Mouse (Mus musculus) intestine, postnatal 0 days (tissue): ENCODE results near the gene Clasp2. TPM values are rescaled to one million over a fixed set of nuclear protein-coding genes. Genes with fewer than 3 reads are reported as not detected.

Experiments used
- ATAC-seq: fragments of 200-750 bp; cut with Nextera tagmentation; 2 replicates; pipeline ENCODE4 v1.8.0; 2017; ENCODE audit warnings: mild to moderate bottlenecking, moderate TSS enrichment, moderate library complexity
- H3K27ac ChIP-seq: fragments of 300-500 bp; sonication (generic); 2 replicates; pipeline ENCODE4 v1.5.1; 2014; ENCODE audit warnings: mild to moderate bottlenecking, low read depth, low read length, moderate library complexity
- H3K27me3 ChIP-seq: fragments of 300-500 bp; sonication (generic); replicated peaks from 2 replicates; pipeline ENCODE4 v1.6.1; 2014; ENCODE audit warnings: low read length, mixed read lengths; ENCODE audit not compliant: control insufficient read depth, insufficient read depth
- H3K36me3 ChIP-seq: fragments of 300-500 bp; sonication (generic); 2 replicates; pipeline ENCODE4 v1.6.1; 2014; ENCODE audit warnings: mild to moderate bottlenecking, moderate library complexity; ENCODE audit not compliant: control insufficient read depth, insufficient read depth
- H3K4me1 ChIP-seq: fragments of 300-500 bp; sonication (generic); replicated peaks from 2 replicates; pipeline ENCODE4 v1.6.1; 2014; ENCODE audit warnings: antibody characterized with exemption, low read length, mixed read lengths; ENCODE audit not compliant: control insufficient read depth, insufficient read depth
- H3K4me2 ChIP-seq: fragments of 300-500 bp; sonication (generic); replicated peaks from 2 replicates; pipeline ENCODE4 v1.6.1; 2014; ENCODE audit warnings: low read depth, mild to moderate bottlenecking, moderate library complexity
- H3K4me3 ChIP-seq: fragments of 300-500 bp; sonication (generic); 2 replicates; pipeline ENCODE4 v1.5.1; 2014; ENCODE audit warnings: low read depth, low read length
- H3K9ac ChIP-seq: fragments of 300-500 bp; sonication (generic); 2 replicates; pipeline ENCODE4 v1.6.1; 2014; ENCODE audit warnings: mild to moderate bottlenecking, low read depth, low read length
- H3K9me3 ChIP-seq: fragments of 300-500 bp; sonication (generic); 2 replicates; pipeline ENCODE4 v1.6.1; 2016; ENCODE audit warnings: mixed run types; ENCODE audit not compliant: control insufficient read depth
- CTCF ChIP-seq: sonication (generic); IDR thresholded peaks from 2 replicates; pipeline ENCODE4 v1.5.1; 2016; ENCODE audit warnings: low read depth, mild to moderate bottlenecking, control low read depth, antibody characterized with exemption, moderate library complexity
- WGBS: fragments of 180-500 bp; shearing (Covaris S2); extraction: QIAGEN DNeasy Blood & Tissue Kit; methylation state at CpG from one replicate; pipeline ENCODE4 v1.1.7; 2014; 5-methylcytosine and 5-hydroxymethylcytosine counted together
- polyA plus RNA-seq: library from polyadenylated mRNA; unstranded; fragments of >200 nt; fragmentation: Nextera tagmentation; extraction: Ambion mirVana; gene quantifications from 2 replicates; pipeline ENCODE4 v1.2.1, GENCODE M21; 2015

Gene Clasp2
- polyA plus RNA-seq, 1 experiment from 2014 or later = 7.2 TPM

GRCm38 (mm10) chr9:113815836-113816235 lies 74.6 kb downstream of the Clasp2 start:
- no peak overlapping the region for H3K9ac ChIP-seq
- no peak overlapping the region for H3K27ac ChIP-seq
- no peak for ATAC-seq
- no peaks in the 10 kb centered on the region for H3K4me1 ChIP-seq
- H3K4me2 ChIP-seq = no peak overlapping the region
- H3K27me3 ChIP-seq = no peaks in the 10 kb centered on the region
- peaks cover 4% of the 10 kb centered on the region; the same call in 1 of the 2 replicates for H3K36me3 ChIP-seq
- no peak overlapping the region for H3K4me3 ChIP-seq
- TF ChIP-seq CTCF = no peak
- WGBS = 86% methylated on average over 2 of the region's 2 CpGs
- no peaks in the 10 kb centered on the region for H3K9me3 ChIP-seq

- Histone ChIP-seq H3K27ac (no peak overlapping the region), H3K36me3 (no peaks in the 10 kb centered on the region), H3K9ac (no peak overlapping the region), H3K4me3 (no peak overlapping the region), H3K9me3 (no peaks in the 10 kb centered on the region), H3K4me1 (no peaks in the 10 kb centered on the region), H3K27me3 (no peaks in the 10 kb centered on the region), H3K4me2 (no peak overlapping the region)
- peak; percentile 57 for TF ChIP-seq CTCF
- no peak for ATAC-seq
- WGBS = 64% methylated on average over 1 of the region's 1 CpGs
Measured at GRCm38 (mm10) chr9:113822150-113822549, 80.9 kb downstream of the Clasp2 start.

- H3K27ac ChIP-seq = no peak overlapping the region
- no peaks in the 10 kb centered on the region for H3K4me1 ChIP-seq
- no peak overlapping the region for H3K4me3 ChIP-seq
- ATAC-seq = no peak
- WGBS = 83% methylated on average over 9 of the region's 9 CpGs
- H3K27me3 ChIP-seq = no peaks in the 10 kb centered on the region
- H3K4me2 ChIP-seq = no peak overlapping the region
- H3K9ac ChIP-seq = no peak overlapping the region
- H3K36me3 ChIP-seq = no peaks in the 10 kb centered on the region
- TF ChIP-seq CTCF = no peak
- no peaks in the 10 kb centered on the region for H3K9me3 ChIP-seq
Measured at GRCm38 (mm10) chr9:113828719-113829118, 87.4 kb downstream of the Clasp2 start.

GRCm38 (mm10) chr9:113830219-113830618 lies 88.9 kb downstream of the Clasp2 start:
- no peak overlapping the region for H3K4me3 ChIP-seq
- ATAC-seq = no peak
- no peaks in the 10 kb centered on the region for H3K9me3 ChIP-seq
- H3K27ac ChIP-seq = no peak overlapping the region
- H3K36me3 ChIP-seq = no peaks in the 10 kb centered on the region
- no peak overlapping the region for H3K9ac ChIP-seq
- no peak overlapping the region for H3K4me2 ChIP-seq
- no peak for TF ChIP-seq CTCF
- H3K27me3 ChIP-seq = no peaks in the 10 kb centered on the region
- WGBS = 78% methylated on average over 3 of the region's 3 CpGs
- no peaks in the 10 kb centered on the region for H3K4me1 ChIP-seq

- TF ChIP-seq CTCF = no peak
- Histone ChIP-seq H3K4me1 (no peaks in the 10 kb centered on the region), H3K36me3 (no peaks in the 10 kb centered on the region), H3K9ac (no peak overlapping the region), H3K4me2 (no peak overlapping the region), H3K27me3 (no peaks in the 10 kb centered on the region), H3K27ac (no peak overlapping the region), H3K9me3 (no peaks in the 10 kb centered on the region), H3K4me3 (no peak overlapping the region)
- WGBS = 81% methylated on average over 7 of the region's 7 CpGs
- no peak for ATAC-seq
Measured at GRCm38 (mm10) chr9:113833481-113833880, 92.2 kb downstream of the Clasp2 start.

GRCm38 (mm10) chr9:113837001-113837400 lies 95.7 kb downstream of the Clasp2 start:
- no peak for ATAC-seq
- no peaks in the 10 kb centered on the region for H3K27me3 ChIP-seq
- no peak for TF ChIP-seq CTCF
- H3K36me3 ChIP-seq = no peaks in the 10 kb centered on the region; the same call in 1 of the 2 replicates
- WGBS = 93% methylated on average over 3 of the region's 4 CpGs
- H3K4me3 ChIP-seq = no peak overlapping the region
- H3K4me1 ChIP-seq = no peaks in the 10 kb centered on the region
- H3K9me3 ChIP-seq = no peaks in the 10 kb centered on the region
- H3K9ac ChIP-seq = no peak overlapping the region
- no peak overlapping the region for H3K4me2 ChIP-seq
- no peak overlapping the region for H3K27ac ChIP-seq

- Histone ChIP-seq H3K4me1 (no peaks in the 10 kb centered on the region), H3K9ac (no peak overlapping the region), H3K36me3 (no peaks in the 10 kb centered on the region; the same call in 1 of the 2 replicates), H3K4me3 (no peak overlapping the region), H3K27ac (no peak overlapping the region), H3K27me3 (no peaks in the 10 kb centered on the region), H3K4me2 (no peak overlapping the region), H3K9me3 (no peaks in the 10 kb centered on the region)
- ATAC-seq = no peak
- no peak for TF ChIP-seq CTCF
- 91% methylated on average over 5 of the region's 5 CpGs for WGBS
Measured at GRCm38 (mm10) chr9:113837461-113837860, 96.2 kb downstream of the Clasp2 start.
